Mouse (Mus musculus) heart, adult 2 months (tissue): ENCODE measurements around the gene Snrnp35. TPM values are rescaled to one million over a fixed set of nuclear protein-coding genes. Genes with fewer than 3 reads are reported as not detected.
A peak's percentile ranks its signal among the peaks of the same experiment; 100 is the strongest.

ENCODE experiments used
- DNase-seq, 2 experiments: peaks; one replicate each; pipeline ENCODE4 v3.0.0; 2021
- H3K27ac ChIP-seq: fragments of 200-600 bp; 2 replicates; pipeline ENCODE4 v1.8.1; 2022
- H3K27me3 ChIP-seq: fragments of 200-500 bp; 2 replicates; pipeline ENCODE4 v1.6.1; 2012; ENCODE audit warnings: mild to moderate bottlenecking, low read length, inconsistent platforms, mixed read lengths; ENCODE audit not compliant: control insufficient read depth, insufficient read depth
- H3K36me3 ChIP-seq: fragments of 200-500 bp; 2 replicates; pipeline ENCODE4 v1.6.1; 2012; ENCODE audit warnings: low read length, inconsistent platforms; ENCODE audit not compliant: control insufficient read depth, insufficient read depth
- H3K4me1 ChIP-seq: fragments of 200-500 bp; 2 replicates; pipeline ENCODE4 v1.6.1; 2011; ENCODE audit warnings: low read length; ENCODE audit not compliant: control insufficient read depth, insufficient read depth
- H3K4me3 ChIP-seq: fragments of 200-600 bp; 2 replicates; pipeline ENCODE4 v1.8.1; 2022
- H3K79me2 ChIP-seq: fragments of 200-500 bp; replicated peaks from 2 replicates; pipeline ENCODE4 v1.6.1; 2012; ENCODE audit warnings: mild to moderate bottlenecking, inconsistent platforms, low read length, moderate library complexity, mixed read lengths; ENCODE audit not compliant: control insufficient read depth, insufficient read depth
- H3K9ac ChIP-seq: fragments of 200-500 bp; 2 replicates; pipeline ENCODE4 v1.6.1; 2012; ENCODE audit warnings: low read depth, mild to moderate bottlenecking, control low read depth, inconsistent platforms, low read length, mixed read lengths
- CTCF ChIP-seq: fragments of 200-600 bp; IDR thresholded peaks from 2 replicates; pipeline ENCODE4 v1.8.1; 2022; ENCODE audit warnings: antibody characterized with exemption, mild to moderate bottlenecking, moderate library complexity
- EP300 ChIP-seq: fragments of 200-500 bp; IDR thresholded peaks from 2 replicates; pipeline ENCODE4 v1.6.1; 2011; ENCODE audit warnings: low read depth, low read length, control low read depth; ENCODE audit not compliant: insufficient read depth
- POLR2A ChIP-seq: fragments of 200-500 bp; IDR thresholded peaks from 2 replicates; pipeline ENCODE4 v1.6.1; 2011; ENCODE audit warnings: mild to moderate bottlenecking, low read depth, low read length, control low read depth; ENCODE audit not compliant: insufficient read depth
- WGBS: fragments of 180-500 bp; shearing (Covaris S2); methylation state at CpG from one replicate; pipeline ENCODE4 v1.1.7; 2018; 5-methylcytosine and 5-hydroxymethylcytosine counted together
- intact Hi-C: fragments of 180-260 bp; cut with DNase I; formaldehyde crosslinking; loops from one replicate; pipeline ENCODE4 v1.15.1; 2025
- polyA plus RNA-seq: library from polyadenylated mRNA; depleted of rRNA; stranded (reverse); fragments of >200 nt; gene quantifications from 2 replicates; pipeline ENCODE4 v1.2.3, GENCODE M21; 2012
- total RNA-seq, 2 experiments: library from RNA; stranded (reverse); gene quantifications; 2 replicates each; pipeline ENCODE4 v1.2.3; 2021

The Snrnp35 gene
- total and polyA plus RNA-seq, 3 experiments, result 2.4 to 14.5 (median 10.5) TPM

- Histone ChIP-seq H3K27me3 (no peaks in the 10 kb centered on the region), H3K9ac (no peak overlapping the region), H3K27ac (no peak overlapping the region), H3K4me1 (peaks cover 5% of the 10 kb centered on the region), H3K4me3 (no peak overlapping the region), H3K36me3 (no peaks in the 10 kb centered on the region), H3K79me2 (no peaks in the 10 kb centered on the region)
- TF ChIP-seq EP300 (no peak), POLR2A (no peak), CTCF (no peak)
- intact Hi-C loops, result no loop called here
- no peak for DNase-seq
- WGBS, result 53% methylated on average over 2 of the region's 2 CpGs
Measured at GRCm38 (mm10) chr5:124442628-124443027, 40.3 kb upstream of the Snrnp35 start.

- H3K4me1 ChIP-seq, result peaks cover 8% of the 10 kb centered on the region
- no peaks in the 10 kb centered on the region for H3K27me3 ChIP-seq
- no peak overlapping the region; the same call in 1 of the 2 replicates for H3K9ac ChIP-seq
- no peaks in the 10 kb centered on the region; the same call in 1 of the 2 replicates for H3K79me2 ChIP-seq
- peaks cover 3% of the 10 kb centered on the region; the same call in 1 of the 2 replicates for H3K36me3 ChIP-seq
- TF ChIP-seq EP300 (no peak), POLR2A (no peak), CTCF (no peak)
- DNase-seq, result no peak
- 48% methylated on average over 3 of the region's 3 CpGs for WGBS
- intact Hi-C loops, result no loop called here
- H3K4me3 ChIP-seq, result no peak overlapping the region
- peak overlapping the region; percentile 89 for H3K27ac ChIP-seq
Measured at GRCm38 (mm10) chr5:124444208-124444607, 38.7 kb upstream of the Snrnp35 start.

GRCm38 (mm10) chr5:124444661-124445561, 38.0 kb upstream of the Snrnp35 start:
- Histone ChIP-seq H3K4me1 (peaks cover 7% of the 10 kb centered on the region), H3K9ac (peak overlapping the region; percentile 87), H3K36me3 (peaks cover 3% of the 10 kb centered on the region; the same call in 1 of the 2 replicates), H3K4me3 (peak overlapping the region; percentile 72), H3K27me3 (no peaks in the 10 kb centered on the region), H3K27ac (peak overlapping the region; percentile 89), H3K79me2 (no peaks in the 10 kb centered on the region; the same call in 1 of the 2 replicates)
- intact Hi-C loops, result no loop called here
- DNase-seq, result peak; percentile 84 to 89
- TF ChIP-seq CTCF (0 out of 2 replicates have a peak, but pooled peaks have one; percentile 2), EP300 (no peak), POLR2A (peak; percentile 73)
- WGBS, result 20% methylated on average over 66 of the region's 66 CpGs

- Histone ChIP-seq H3K36me3 (peaks cover 3% of the 10 kb centered on the region; the same call in 1 of the 2 replicates), H3K9ac (peak overlapping the region; percentile 84), H3K27ac (peak overlapping the region; percentile 90), H3K4me1 (peaks cover 7% of the 10 kb centered on the region), H3K4me3 (peak overlapping the region; percentile 77), H3K79me2 (no peaks in the 10 kb centered on the region; the same call in 1 of the 2 replicates), H3K27me3 (no peaks in the 10 kb centered on the region)
- DNase-seq, result peak; percentile 72 to 78
- no peak for TF ChIP-seq POLR2A
- TF ChIP-seq CTCF, result no peak
- TF ChIP-seq EP300, result no peak
- intact Hi-C loops, result no loop called here
- 6% methylated on average over 65 of the region's 77 CpGs for WGBS
Measured at GRCm38 (mm10) chr5:124445621-124446293, 37.2 kb upstream of the Snrnp35 start.

- DNase-seq, result peak; percentile 68 to 84
- TF ChIP-seq CTCF (peak; percentile 17; the same call in 1 of the 2 replicates), POLR2A (peak; percentile 49; the same call in 1 of the 2 replicates), EP300 (0 out of 2 replicates have a peak, but pooled peaks have one; percentile 47)
- Histone ChIP-seq H3K27me3 (no peaks in the 10 kb centered on the region), H3K27ac (peak overlapping the region; percentile 90), H3K36me3 (peaks cover 3% of the 10 kb centered on the region; the same call in 1 of the 2 replicates), H3K4me3 (peak overlapping the region; percentile 77), H3K9ac (peak overlapping the region; percentile 84), H3K4me1 (peaks cover 7% of the 10 kb centered on the region), H3K79me2 (no peaks in the 10 kb centered on the region; the same call in 1 of the 2 replicates)
- intact Hi-C loops, result no loop called here
- 3% methylated on average over 15 of the region's 15 CpGs for WGBS
Measured at GRCm38 (mm10) chr5:124446301-124446881, 36.5 kb upstream of the Snrnp35 start.
